Mouse (Mus musculus): ENCODE data around the gene Gm26992.

DNA sequence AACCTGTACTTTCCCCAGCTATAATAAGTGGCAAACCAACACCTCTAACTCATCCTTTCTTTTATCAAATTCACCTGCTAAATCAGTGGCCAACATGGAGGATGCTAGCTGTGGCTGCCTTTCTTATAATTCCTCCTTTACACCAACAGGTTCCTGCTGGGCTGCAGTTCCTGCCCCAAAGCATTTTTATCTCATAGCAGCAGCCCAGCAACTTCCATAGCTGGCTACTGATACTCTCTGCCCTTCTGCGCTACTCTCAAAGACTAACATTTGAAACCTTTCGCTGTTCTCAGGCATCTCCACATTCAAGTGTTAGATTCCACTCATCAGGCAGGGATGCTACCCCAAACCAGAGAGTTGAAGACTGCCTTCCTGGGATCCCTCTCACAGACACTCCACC is 97.0 kb downstream of the Gm26992 start:
- TF ChIP-seq CTCF (IDR thresholded peaks at IDR 0.05; ENCODE audit: low read depth, low read length) (no peak), POLR2A (IDR thresholded peaks at IDR 0.05; ENCODE audit: borderline replicate concordance, low read depth, low read length) (no peak)
